Mouse (Mus musculus): ENCODE results near the gene Fra10ac1. TPM values are rescaled to one million over a fixed set of nuclear protein-coding genes. Genes with fewer than 3 reads are reported as not detected.
A peak's percentile ranks its signal among the peaks of the same experiment; 100 is the strongest.

Gene Fra10ac1
- polyA plus RNA-seq, 2 experiments, result 8.7 to 12.1 TPM

DNA sequence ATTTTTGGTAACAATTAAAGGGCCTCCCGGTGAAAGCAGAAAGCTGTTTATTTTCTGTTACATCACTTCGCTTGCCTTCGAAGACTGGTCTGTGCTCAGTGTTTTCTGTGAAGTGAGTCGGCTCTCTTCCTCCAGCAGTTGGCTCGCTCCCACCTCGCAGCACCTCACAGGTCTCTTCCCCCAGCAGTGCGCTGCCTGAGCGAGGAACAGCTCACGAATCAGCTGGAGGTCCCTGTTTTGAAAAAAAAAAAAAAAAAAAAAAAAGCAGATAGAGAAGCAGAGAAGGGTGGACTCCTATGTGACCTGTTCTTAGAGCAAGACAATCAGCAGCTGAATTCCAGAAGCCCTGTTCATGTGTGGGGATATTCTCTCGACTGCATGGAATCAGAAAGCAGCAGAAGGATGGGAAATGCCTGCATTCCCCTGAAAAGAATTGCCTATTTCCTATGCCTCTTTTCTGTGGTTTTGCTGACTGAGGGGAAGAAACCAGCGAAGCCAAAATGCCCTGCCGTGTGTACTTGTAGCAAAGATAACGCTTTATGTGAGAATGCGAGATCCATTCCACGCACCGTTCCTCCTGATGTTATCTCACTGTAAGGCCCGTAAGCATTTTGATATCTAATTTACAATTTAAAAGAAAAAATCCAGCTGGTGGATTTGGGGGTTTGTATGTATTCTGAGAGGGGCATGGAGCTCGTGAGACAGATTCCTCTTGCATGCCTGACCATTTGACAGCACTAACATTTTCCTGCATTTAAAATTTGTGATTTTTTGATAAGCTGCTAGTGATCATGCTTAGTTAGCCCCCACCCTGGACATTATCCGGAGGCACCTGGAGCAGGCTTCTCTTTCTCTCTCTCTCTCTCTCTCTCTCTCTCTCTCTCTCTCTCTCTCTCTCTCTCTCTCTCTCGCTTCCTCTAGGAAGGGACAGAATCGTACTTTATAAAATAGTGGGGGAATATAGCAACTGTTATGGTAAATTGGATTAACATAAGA is 40.8 kb upstream of the Fra10ac1 start, which contains the start of gene Lgi1:
Lgi1 (plus strand) TSS at position 32 of the 996 bp plus-strand sequence.
- DNase-seq (ENCODE audit: low read depth in 3 of 3, low spot score in 3 of 3) (no peak), ATAC-seq (ENCODE audit: insufficient read depth) (no peak)
- Histone ChIP-seq H3K27me3 (ENCODE audit: control insufficient read depth, insufficient read depth, low read length) (peaks cover 3% of the 10 kb centered on the region), H3K9me3 (ENCODE audit: control insufficient read depth, low read length) (no peaks in the 10 kb centered on the region), H3K4me2 (ENCODE audit: low read depth) (no peak within 1 kb of the TSS), H3K4me3 (ENCODE audit: insufficient read depth in 1 of 2, low read depth in 2 of 2, low read length in 2 of 2) (no peak within 1 kb of the TSS), H3K9ac (replicated peaks) (no peak within 1 kb of the TSS), H3K27ac (no peak within 1 kb of the TSS), H3K4me1 (replicated peaks; ENCODE audit: control insufficient read depth in 2 of 2, insufficient read depth in 2 of 2, low read length in 1 of 2) (no peaks in the 10 kb centered on the region), H3K36me3 (replicated peaks; ENCODE audit: control insufficient read depth, insufficient read depth, low read depth) (no peaks in the 10 kb centered on the region)
- 10% methylated on average over 21 of the region's 21 CpGs for WGBS (ENCODE audit: insufficient replicate concordance)
- no peak for TF ChIP-seq EP300 (IDR thresholded peaks at IDR 0.05; ENCODE audit: low read depth)
- no peak for TF ChIP-seq CTCF (IDR thresholded peaks at IDR 0.05; ENCODE audit: low read depth)

- no peak for TF ChIP-seq EP300 (IDR thresholded peaks at IDR 0.05; ENCODE audit: low read depth)
- peak; percentile 39 for TF ChIP-seq CTCF (IDR thresholded peaks at IDR 0.05; ENCODE audit: low read depth)
- ATAC-seq (ENCODE audit: insufficient read depth) (no peak), DNase-seq (ENCODE audit: low read depth in 3 of 3, low spot score in 3 of 3) (no peak)
- WGBS (ENCODE audit: insufficient replicate concordance), result 22% methylated on average over 14 of the region's 14 CpGs
- no peaks in the 10 kb centered on the region for H3K9me3 ChIP-seq (ENCODE audit: control insufficient read depth, low read length)
- no peak overlapping the region for H3K9ac ChIP-seq (replicated peaks)
- H3K27ac ChIP-seq, result no peak overlapping the region
- H3K4me2 ChIP-seq (ENCODE audit: low read depth), result no peak overlapping the region
- H3K36me3 ChIP-seq (replicated peaks; ENCODE audit: control insufficient read depth, insufficient read depth, low read depth), result no peaks in the 10 kb centered on the region
- H3K4me3 ChIP-seq (ENCODE audit: insufficient read depth in 1 of 2, low read depth in 2 of 2, low read length in 2 of 2), result no peak overlapping the region
- no peaks in the 10 kb centered on the region for H3K4me1 ChIP-seq (replicated peaks; ENCODE audit: control insufficient read depth in 2 of 2, insufficient read depth in 2 of 2, low read length in 1 of 2)
- peaks cover 3% of the 10 kb centered on the region for H3K27me3 ChIP-seq (ENCODE audit: control insufficient read depth, insufficient read depth, low read length)
Observed at GRCm38 (mm10) chr19:38263829-38264504, 40.0 kb upstream of the Fra10ac1 start.

DNA sequence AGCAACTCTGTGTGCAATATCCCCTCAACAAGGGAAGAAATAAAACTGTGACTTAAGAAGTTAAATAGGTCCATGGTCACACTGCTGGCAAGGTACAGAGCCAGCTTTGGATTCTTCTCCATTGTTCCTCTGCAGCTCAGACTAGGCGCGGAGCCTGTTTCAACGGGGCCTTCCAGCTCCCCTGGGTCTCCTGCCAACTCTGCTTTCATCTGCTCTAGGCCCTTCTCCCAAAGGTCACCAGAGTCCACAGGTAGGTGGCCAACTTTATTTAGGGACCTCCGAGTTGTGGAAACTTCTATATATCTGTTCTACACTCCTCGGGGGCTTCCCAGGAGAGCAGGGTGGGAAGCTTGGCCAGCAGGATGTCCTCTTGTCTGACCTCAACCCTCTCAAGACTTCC is 37.4 kb upstream of the Fra10ac1 start:
- Histone ChIP-seq H3K36me3 (replicated peaks; ENCODE audit: control insufficient read depth, insufficient read depth, low read depth) (no peaks in the 10 kb centered on the region), H3K27me3 (ENCODE audit: control insufficient read depth, insufficient read depth, low read length) (peaks cover 3% of the 10 kb centered on the region), H3K9me3 (ENCODE audit: control insufficient read depth, low read length) (no peaks in the 10 kb centered on the region), H3K27ac (no peak overlapping the region), H3K4me2 (ENCODE audit: low read depth) (no peak overlapping the region), H3K4me3 (ENCODE audit: insufficient read depth in 1 of 2, low read depth in 2 of 2, low read length in 2 of 2) (no peak overlapping the region), H3K4me1 (replicated peaks; ENCODE audit: control insufficient read depth in 2 of 2, insufficient read depth in 2 of 2, low read length in 1 of 2) (no peaks in the 10 kb centered on the region), H3K9ac (replicated peaks) (no peak overlapping the region)
- DNase-seq (ENCODE audit: low read depth in 3 of 3, low spot score in 3 of 3), result no peak
- 63% methylated on average over 5 of the region's 5 CpGs for WGBS (ENCODE audit: insufficient replicate concordance)
- no peak for ATAC-seq (ENCODE audit: insufficient read depth)
- no peak for TF ChIP-seq EP300 (IDR thresholded peaks at IDR 0.05; ENCODE audit: low read depth)
- no peak for TF ChIP-seq CTCF (IDR thresholded peaks at IDR 0.05; ENCODE audit: low read depth)

GRCm38 (mm10) chr19:38260346-38260745 is 36.4 kb upstream of the Fra10ac1 start:
- Histone ChIP-seq H3K4me1 (replicated peaks; ENCODE audit: control insufficient read depth in 2 of 2, insufficient read depth in 2 of 2, low read length in 1 of 2) (no peaks in the 10 kb centered on the region), H3K9ac (replicated peaks) (no peak overlapping the region), H3K9me3 (ENCODE audit: control insufficient read depth, low read length) (no peaks in the 10 kb centered on the region), H3K36me3 (replicated peaks; ENCODE audit: control insufficient read depth, insufficient read depth, low read depth) (no peaks in the 10 kb centered on the region), H3K4me3 (ENCODE audit: insufficient read depth in 1 of 2, low read depth in 2 of 2, low read length in 2 of 2) (no peak overlapping the region), H3K4me2 (ENCODE audit: low read depth) (no peak overlapping the region), H3K27ac (no peak overlapping the region), H3K27me3 (ENCODE audit: control insufficient read depth, insufficient read depth, low read length) (peaks cover 3% of the 10 kb centered on the region)
- DNase-seq (ENCODE audit: low read depth in 3 of 3, low spot score in 3 of 3) (no peak), ATAC-seq (ENCODE audit: insufficient read depth) (no peak)
- WGBS (ENCODE audit: insufficient replicate concordance), result 27% methylated on average over 4 of the region's 4 CpGs
- TF ChIP-seq EP300 (IDR thresholded peaks at IDR 0.05; ENCODE audit: low read depth), result no peak
- no peak for TF ChIP-seq CTCF (IDR thresholded peaks at IDR 0.05; ENCODE audit: low read depth)

DNA sequence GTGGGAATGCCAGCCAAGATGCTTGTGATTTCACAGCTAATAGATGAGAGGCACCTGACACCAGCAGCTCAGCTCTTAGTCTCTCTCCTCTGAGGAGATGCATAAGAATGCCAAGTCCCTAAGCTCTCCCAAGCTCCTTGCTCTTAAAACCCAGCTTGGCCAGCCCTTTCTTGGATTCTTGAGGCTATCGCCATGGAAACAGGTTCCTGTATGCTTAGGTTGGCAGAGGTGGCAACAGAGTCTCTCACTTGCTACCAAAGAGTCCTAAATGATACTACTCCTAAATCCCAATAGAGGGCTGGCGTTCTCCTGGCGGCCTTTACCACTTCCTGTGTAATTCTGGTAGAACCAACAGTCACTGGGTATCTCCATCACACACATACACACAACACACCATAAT is 35.5 kb upstream of the Fra10ac1 start:
- Histone ChIP-seq H3K9ac (replicated peaks) (no peak overlapping the region), H3K36me3 (replicated peaks; ENCODE audit: control insufficient read depth, insufficient read depth, low read depth) (no peaks in the 10 kb centered on the region), H3K27ac (no peak overlapping the region), H3K4me2 (ENCODE audit: low read depth) (no peak overlapping the region), H3K4me3 (ENCODE audit: insufficient read depth in 1 of 2, low read depth in 2 of 2, low read length in 2 of 2) (no peak overlapping the region), H3K9me3 (ENCODE audit: control insufficient read depth, low read length) (no peaks in the 10 kb centered on the region), H3K4me1 (replicated peaks; ENCODE audit: control insufficient read depth in 2 of 2, insufficient read depth in 2 of 2, low read length in 1 of 2) (no peaks in the 10 kb centered on the region), H3K27me3 (ENCODE audit: control insufficient read depth, insufficient read depth, low read length) (peaks cover 3% of the 10 kb centered on the region)
- ATAC-seq (ENCODE audit: insufficient read depth) (no peak), DNase-seq (ENCODE audit: low read depth in 3 of 3, low spot score in 3 of 3) (no peak)
- 53% methylated on average over 3 of the region's 3 CpGs for WGBS (ENCODE audit: insufficient replicate concordance)
- no peak for TF ChIP-seq EP300 (IDR thresholded peaks at IDR 0.05; ENCODE audit: low read depth)
- TF ChIP-seq CTCF (IDR thresholded peaks at IDR 0.05; ENCODE audit: low read depth), result no peak
